Mouse (Mus musculus): Measurements from ENCODE around the gene Unc13a.

DNA sequence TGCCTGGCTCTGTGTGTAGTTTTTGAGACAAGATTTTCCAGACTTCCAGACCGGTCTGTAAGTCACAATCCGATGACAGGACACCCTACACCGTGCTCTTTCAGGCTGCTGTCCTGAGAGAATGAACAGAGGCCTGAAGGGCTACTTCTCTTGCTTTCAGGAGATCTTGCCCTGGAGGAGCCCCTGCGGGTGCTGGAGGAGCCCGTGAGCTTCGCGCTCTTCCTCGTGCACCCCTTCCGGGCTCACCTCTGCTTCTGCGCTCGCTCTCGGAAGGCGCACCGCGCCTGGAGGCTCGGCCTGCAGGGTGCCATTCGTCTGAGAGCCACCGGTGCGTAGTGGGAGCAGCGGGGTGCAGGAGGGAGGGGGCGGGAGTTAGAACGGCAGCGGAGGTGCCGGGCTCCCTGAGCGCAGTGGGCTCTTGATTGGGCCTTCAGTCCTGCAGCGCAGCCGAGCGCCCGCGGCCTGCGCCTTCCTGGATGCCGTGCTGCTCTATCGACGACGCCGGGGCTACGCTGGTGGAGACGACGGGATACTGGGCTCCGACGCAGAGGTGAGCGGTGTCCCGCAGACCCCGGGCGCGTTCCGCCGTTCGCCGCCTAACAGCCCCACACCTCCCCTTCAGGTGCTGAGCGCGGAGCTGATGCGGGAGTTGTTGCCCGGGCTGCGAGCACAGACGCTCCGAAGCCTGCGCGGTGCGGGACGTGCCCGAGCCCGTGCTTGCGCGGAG is 69.5 kb downstream of the Unc13a start:
- no peak for TF ChIP-seq POLR2A (IDR thresholded peaks at IDR 0.05; ENCODE audit: insufficient read length, low read depth)
- TF ChIP-seq CEBPB (IDR thresholded peaks at IDR 0.05; ENCODE audit: insufficient read depth, poor library complexity, severe bottlenecking): no peak
- TF ChIP-seq MYOG (IDR thresholded peaks at IDR 0.05; ENCODE audit: control insufficient read depth in 1 of 3, insufficient read depth in 1 of 3, insufficient read length in 2 of 3, low read depth in 2 of 3): no peak
- no peak for TF ChIP-seq TCF12 (IDR thresholded peaks at IDR 0.05; ENCODE audit: insufficient read depth, poor library complexity, severe bottlenecking)
- no peak for TF ChIP-seq E2F4 (IDR thresholded peaks at IDR 0.05; ENCODE audit: insufficient read depth)
- TF ChIP-seq POLR2AphosphoS2 (IDR thresholded peaks at IDR 0.05; ENCODE audit: insufficient read length, low read depth): no peak
- no peak for TF ChIP-seq MYOD1 (IDR thresholded peaks at IDR 0.05; ENCODE audit: control insufficient read depth in 1 of 3, insufficient read length in 2 of 3, low read depth in 2 of 3)
- no peak for TF ChIP-seq USF1 (IDR thresholded peaks at IDR 0.05; ENCODE audit: low read depth)
